Mouse (Mus musculus): ENCODE measurements around the gene Rnf208.

Rnf208 gene

GRCm38 (mm10) chr2:25214444-25214843 lies 27.6 kb upstream of the Rnf208 start, which contains the start of gene Stpg3:
TSS of gene Stpg3 (minus strand) at chr2:25214637.
- no peak for TF ChIP-seq GATA4 (IDR thresholded peaks at IDR 0.05; ENCODE audit: insufficient replicate concordance, low read length)

DNA sequence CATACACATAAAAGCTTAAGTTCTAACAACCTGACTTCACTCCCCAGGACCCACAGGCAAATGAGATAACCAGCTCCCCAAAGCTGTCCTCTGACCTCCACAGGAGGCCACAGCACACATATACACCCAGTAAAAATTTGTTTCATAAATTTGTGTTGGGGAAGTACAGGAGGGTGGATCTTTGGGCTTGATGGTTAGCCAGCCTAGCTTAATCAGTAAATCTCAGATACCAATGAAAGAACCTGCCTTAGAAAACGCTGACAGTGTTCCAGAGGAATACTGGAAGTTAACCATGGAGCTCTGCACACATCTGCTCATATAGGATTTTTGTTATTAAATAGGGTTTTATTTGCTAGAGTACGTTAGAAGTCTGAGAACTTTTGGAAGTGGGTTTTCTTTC lies 24.4 kb upstream of the Rnf208 start:
- TF ChIP-seq GATA4 (IDR thresholded peaks at IDR 0.05; ENCODE audit: insufficient replicate concordance, low read length), result no peak

- no peak for TF ChIP-seq GATA4 (IDR thresholded peaks at IDR 0.05; ENCODE audit: insufficient replicate concordance, low read length)
Measured at GRCm38 (mm10) chr2:25218445-25218844, 23.6 kb upstream of the Rnf208 start, which contains the start of gene Fam166a. TSS of gene Fam166a (plus strand) at chr2:25218745.

- TF ChIP-seq GATA4 (IDR thresholded peaks at IDR 0.05; ENCODE audit: insufficient replicate concordance, low read length), result no peak
Measured at GRCm38 (mm10) chr2:25221331-25221772, 20.7 kb upstream of the Rnf208 start.

- TF ChIP-seq GATA4 (IDR thresholded peaks at IDR 0.05; ENCODE audit: insufficient replicate concordance, low read length), result peak; percentile 81; the same call in 1 of the 2 replicates
Measured at GRCm38 (mm10) chr2:25223681-25224491, 18.2 kb upstream of the Rnf208 start.

DNA sequence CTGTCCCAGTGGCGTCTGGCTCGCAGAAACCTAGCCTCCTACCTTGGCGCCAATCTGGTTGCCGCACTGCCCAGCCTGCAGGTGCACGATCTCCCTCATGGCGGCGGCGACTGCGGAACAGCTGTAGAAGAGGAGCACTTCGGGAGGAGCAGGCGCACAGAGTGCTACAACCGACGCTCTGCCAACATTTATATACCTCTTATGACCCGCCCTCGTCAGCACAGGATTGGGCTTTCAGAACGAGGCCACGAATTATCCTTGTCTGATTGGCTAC lies 17.6 kb upstream of the Rnf208 start, which contains the start of gene Tubb4b:
Tubb4b (minus strand) TSS at position 211 of the 274 bp plus-strand sequence.
- no peak; the same call in 1 of the 2 replicates for TF ChIP-seq GATA4 (IDR thresholded peaks at IDR 0.05; ENCODE audit: insufficient replicate concordance, low read length)

GRCm38 (mm10) chr2:25224766-25225752 lies 17.0 kb upstream of the Rnf208 start:
- no peak for TF ChIP-seq GATA4 (IDR thresholded peaks at IDR 0.05; ENCODE audit: insufficient replicate concordance, low read length)

DNA sequence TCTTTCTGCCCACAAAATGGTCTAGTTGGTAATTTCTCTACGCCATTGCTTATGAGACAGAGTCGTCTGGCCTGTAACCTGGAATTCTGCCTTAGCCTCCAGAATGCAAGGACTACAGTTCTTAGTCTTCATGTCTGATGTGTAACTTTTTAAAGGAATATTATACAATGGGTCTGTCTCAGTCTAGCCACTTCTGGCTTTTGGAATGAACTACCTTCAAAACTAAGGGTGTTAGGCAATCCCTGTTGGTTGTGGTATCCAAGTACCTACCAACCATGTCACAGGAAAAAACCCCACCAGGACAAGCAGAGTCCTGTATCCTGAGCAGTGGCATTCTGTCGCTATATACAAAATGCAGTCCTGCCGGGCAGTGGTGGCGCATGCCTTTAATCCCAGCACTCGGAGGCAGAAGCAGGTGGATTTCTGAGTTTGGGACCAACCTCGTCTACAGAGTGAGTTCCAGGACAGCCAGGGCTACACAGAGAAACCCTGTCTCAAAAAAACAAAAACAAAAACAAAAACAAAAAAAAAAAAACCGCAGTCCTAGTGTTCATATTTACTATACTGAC lies 16.2 kb upstream of the Rnf208 start:
- TF ChIP-seq GATA4 (IDR thresholded peaks at IDR 0.05; ENCODE audit: insufficient replicate concordance, low read length), result no peak

DNA sequence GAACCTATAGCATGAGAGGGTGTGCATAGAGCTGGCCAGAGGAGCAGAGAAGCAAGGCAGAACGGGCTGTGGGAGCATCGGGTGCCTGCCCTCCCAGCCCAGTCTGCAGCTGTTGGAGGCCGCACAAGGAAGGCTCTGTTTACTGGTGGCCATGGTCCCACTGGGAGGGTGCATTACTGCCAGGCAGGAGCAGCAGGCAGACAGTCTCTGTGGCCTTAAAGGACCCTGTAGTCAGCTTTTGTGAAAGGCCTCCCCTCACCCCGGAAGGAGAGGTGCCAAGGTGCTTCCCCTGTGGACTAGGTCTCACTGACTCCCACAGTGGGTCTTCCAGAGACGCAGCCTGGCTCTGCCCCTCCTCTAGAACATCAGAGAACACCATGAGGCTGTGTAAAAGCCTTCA lies 15.2 kb upstream of the Rnf208 start:
- no peak for TF ChIP-seq GATA4 (IDR thresholded peaks at IDR 0.05; ENCODE audit: insufficient replicate concordance, low read length)

DNA sequence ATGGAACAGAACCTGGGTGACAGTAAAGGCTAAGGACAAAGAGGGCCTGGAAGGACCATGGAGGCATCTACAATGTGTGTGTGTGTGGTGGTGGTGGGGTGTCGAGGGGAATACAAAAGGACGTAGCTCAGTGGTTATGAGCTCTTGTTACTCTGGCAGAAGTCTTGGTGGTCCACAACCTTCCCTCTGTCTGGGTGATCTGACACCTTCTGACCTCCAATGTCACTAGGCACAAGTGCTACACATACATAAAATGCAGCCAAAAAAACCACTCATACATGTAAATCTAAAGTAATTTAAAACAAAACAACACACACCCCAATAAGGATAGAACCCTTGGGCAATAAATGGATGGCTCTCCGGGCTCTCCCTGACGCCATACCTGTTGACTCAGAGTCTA lies 14.6 kb upstream of the Rnf208 start:
- TF ChIP-seq GATA4 (IDR thresholded peaks at IDR 0.05; ENCODE audit: insufficient replicate concordance, low read length), result no peak

DNA sequence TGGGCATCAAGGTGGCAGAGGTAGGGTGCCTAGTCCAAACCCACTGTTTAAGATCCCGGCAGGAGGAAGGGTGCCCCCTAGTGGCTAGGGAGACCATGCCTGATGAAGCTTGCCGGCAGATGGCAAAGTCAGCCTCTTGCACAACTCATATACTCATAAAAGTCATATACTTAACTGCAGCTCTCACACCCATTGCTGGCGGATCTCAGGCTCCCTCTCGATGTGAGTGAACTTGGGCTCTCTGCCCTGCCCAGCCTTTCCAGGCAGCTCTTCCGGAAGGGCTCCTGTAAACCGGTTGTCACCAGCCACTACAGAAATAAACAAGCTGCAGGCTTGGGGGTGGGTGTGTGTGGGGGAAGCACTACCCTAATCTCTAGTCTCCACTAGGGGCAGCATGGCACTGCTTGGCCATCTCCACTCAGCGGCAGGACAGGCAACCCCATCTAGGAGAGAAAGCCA lies 13.6 kb upstream of the Rnf208 start:
- TF ChIP-seq GATA4 (IDR thresholded peaks at IDR 0.05; ENCODE audit: insufficient replicate concordance, low read length), result no peak

DNA sequence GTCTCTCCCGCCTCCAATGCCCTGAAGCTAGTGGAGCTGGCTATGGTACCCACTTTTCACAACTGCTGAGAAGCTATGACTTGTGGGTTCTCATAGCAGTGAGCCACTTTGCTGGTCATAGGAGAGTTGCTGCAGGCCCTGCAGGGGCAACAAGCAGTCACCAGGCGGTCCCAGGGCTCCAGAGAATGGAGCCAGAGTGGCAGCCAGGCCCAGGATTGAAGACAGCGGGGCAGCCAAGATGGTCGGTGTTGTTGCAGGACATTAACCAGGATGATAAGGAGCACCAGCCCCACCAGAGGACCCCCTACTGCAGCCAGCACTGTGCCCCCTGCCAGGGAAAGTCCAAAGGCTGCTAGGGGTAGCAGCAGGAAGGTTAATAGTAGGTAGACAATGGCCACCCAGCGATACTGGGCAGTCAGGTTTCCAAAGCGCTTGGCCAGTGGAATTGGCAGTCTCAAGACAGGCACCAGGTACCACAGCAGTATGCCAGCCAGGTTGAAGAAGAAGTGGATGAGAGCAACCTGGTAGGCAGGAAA lies 13.0 kb upstream of the Rnf208 start:
- TF ChIP-seq GATA4 (IDR thresholded peaks at IDR 0.05; ENCODE audit: insufficient replicate concordance, low read length), result no peak

GRCm38 (mm10) chr2:25229582-25229981 lies 12.5 kb upstream of the Rnf208 start:
- TF ChIP-seq GATA4 (IDR thresholded peaks at IDR 0.05; ENCODE audit: insufficient replicate concordance, low read length), result no peak

GRCm38 (mm10) chr2:25230581-25230980 lies 11.5 kb upstream of the Rnf208 start:
- TF ChIP-seq GATA4 (IDR thresholded peaks at IDR 0.05; ENCODE audit: insufficient replicate concordance, low read length), result no peak

- TF ChIP-seq GATA4 (IDR thresholded peaks at IDR 0.05; ENCODE audit: insufficient replicate concordance, low read length), result no peak
Measured at GRCm38 (mm10) chr2:25231038-25231437, 11.0 kb upstream of the Rnf208 start.
